Mouse (Mus musculus): ENCODE measurements at regions not wholly inside any gene's neighbourhood (a gene's known extent, or its start where the extent isn't known, plus 50 kb on each side); places are given as distances from the start of the nearest gene placed in this dataset.

- no peaks in the 10 kb centered on the region for H3K27me3 ChIP-seq (ENCODE audit: control insufficient read depth, insufficient read depth, low read length)
- ATAC-seq (ENCODE audit: low FRiP score) (no peak), DNase-seq (ENCODE audit: low spot score) (no peak)
- no peaks in the 10 kb centered on the region for H3K9me3 ChIP-seq (ENCODE audit: control insufficient read depth, low read length)
- no peaks in the 10 kb centered on the region for H3K36me3 ChIP-seq (replicated peaks; ENCODE audit: control insufficient read depth, insufficient read depth)
- H3K4me1 ChIP-seq (replicated peaks; ENCODE audit: control insufficient read depth, insufficient read depth, low read length), result no peaks in the 10 kb centered on the region
- 94% methylated on average over 8 of the region's 8 CpGs for WGBS
- H3K27ac ChIP-seq, result no peak overlapping the region
- no peak overlapping the region for H3K9ac ChIP-seq
- no peak overlapping the region for H3K4me3 ChIP-seq (replicated peaks; ENCODE audit: low read length)
- H3K4me2 ChIP-seq (replicated peaks), result no peak overlapping the region
These were observed 318.2 kb downstream of the Rps29 start for GRCm38 (mm10) chr12:68840815-68841214.

GRCm38 (mm10) chr12:68840156-68840555 lies 318.8 kb downstream of the Rps29 start:
- DNase-seq (ENCODE audit: low spot score), result no peak
- no peak for ATAC-seq (ENCODE audit: low FRiP score)
- H3K4me3 ChIP-seq (replicated peaks; ENCODE audit: low read length), result no peak overlapping the region
- H3K9me3 ChIP-seq (ENCODE audit: control insufficient read depth, low read length), result no peaks in the 10 kb centered on the region
- no peak overlapping the region for H3K4me2 ChIP-seq (replicated peaks)
- no peaks in the 10 kb centered on the region for H3K36me3 ChIP-seq (replicated peaks; ENCODE audit: control insufficient read depth, insufficient read depth)
- 87% methylated on average over 2 of the region's 2 CpGs for WGBS
- no peaks in the 10 kb centered on the region for H3K27me3 ChIP-seq (ENCODE audit: control insufficient read depth, insufficient read depth, low read length)
- no peak overlapping the region for H3K9ac ChIP-seq
- no peak overlapping the region for H3K27ac ChIP-seq
- H3K4me1 ChIP-seq (replicated peaks; ENCODE audit: control insufficient read depth, insufficient read depth, low read length), result no peaks in the 10 kb centered on the region

- no peak for DNase-seq (ENCODE audit: low spot score)
- no peak overlapping the region for H3K9ac ChIP-seq
- no peaks in the 10 kb centered on the region for H3K9me3 ChIP-seq (ENCODE audit: control insufficient read depth, low read length)
- H3K36me3 ChIP-seq (replicated peaks; ENCODE audit: control insufficient read depth, insufficient read depth), result no peaks in the 10 kb centered on the region
- H3K4me1 ChIP-seq (replicated peaks; ENCODE audit: control insufficient read depth, insufficient read depth, low read length), result no peaks in the 10 kb centered on the region
- no peak overlapping the region for H3K4me3 ChIP-seq (replicated peaks; ENCODE audit: low read length)
- 94% methylated on average over 3 of the region's 3 CpGs for whole genome bisulfite sequencing
- no peak for ATAC-seq (ENCODE audit: low FRiP score)
- no peak overlapping the region for H3K4me2 ChIP-seq (replicated peaks)
- no peak overlapping the region for H3K27ac ChIP-seq
- H3K27me3 ChIP-seq (ENCODE audit: control insufficient read depth, insufficient read depth, low read length), result no peaks in the 10 kb centered on the region
These were observed 323.0 kb downstream of the Rps29 start for GRCm38 (mm10) chr12:68836023-68836422.

- no peak overlapping the region for H3K9ac ChIP-seq
- no peak overlapping the region for H3K4me3 ChIP-seq (replicated peaks; ENCODE audit: low read length)
- no peak for ATAC-seq (ENCODE audit: low FRiP score)
- no peak overlapping the region for H3K4me2 ChIP-seq (replicated peaks)
- no peak overlapping the region for H3K27ac ChIP-seq
- no peaks in the 10 kb centered on the region for H3K4me1 ChIP-seq (replicated peaks; ENCODE audit: control insufficient read depth, insufficient read depth, low read length)
- no peaks in the 10 kb centered on the region for H3K36me3 ChIP-seq (replicated peaks; ENCODE audit: control insufficient read depth, insufficient read depth)
- no peaks in the 10 kb centered on the region for H3K27me3 ChIP-seq (ENCODE audit: control insufficient read depth, insufficient read depth, low read length)
- WGBS, result 74% methylated on average over 4 of the region's 4 CpGs
- no peaks in the 10 kb centered on the region for H3K9me3 ChIP-seq (ENCODE audit: control insufficient read depth, low read length)
- DNase-seq (ENCODE audit: low spot score), result no peak
These were observed 325.1 kb downstream of the Rps29 start for GRCm38 (mm10) chr12:68833914-68834313.

- no peaks in the 10 kb centered on the region for H3K9me3 ChIP-seq (ENCODE audit: control insufficient read depth, low read length)
- no peaks in the 10 kb centered on the region for H3K36me3 ChIP-seq (replicated peaks; ENCODE audit: control insufficient read depth, insufficient read depth)
- no peak overlapping the region for H3K4me2 ChIP-seq (replicated peaks)
- H3K27me3 ChIP-seq (ENCODE audit: control insufficient read depth, insufficient read depth, low read length), result no peaks in the 10 kb centered on the region
- no peak for ATAC-seq (ENCODE audit: low FRiP score)
- WGBS, result 90% methylated on average over 3 of the region's 3 CpGs
- no peak for DNase-seq (ENCODE audit: low spot score)
- no peak overlapping the region for H3K9ac ChIP-seq
- H3K4me3 ChIP-seq (replicated peaks; ENCODE audit: low read length), result no peak overlapping the region
- H3K27ac ChIP-seq, result no peak overlapping the region
- no peaks in the 10 kb centered on the region for H3K4me1 ChIP-seq (replicated peaks; ENCODE audit: control insufficient read depth, insufficient read depth, low read length)
These were observed 329.6 kb downstream of the Rps29 start for GRCm38 (mm10) chr12:68829404-68829803.

- H3K4me1 ChIP-seq (replicated peaks; ENCODE audit: control insufficient read depth, insufficient read depth, low read length), result no peaks in the 10 kb centered on the region
- no peak for DNase-seq (ENCODE audit: low spot score)
- no peak overlapping the region for H3K4me2 ChIP-seq (replicated peaks)
- no peaks in the 10 kb centered on the region for H3K36me3 ChIP-seq (replicated peaks; ENCODE audit: control insufficient read depth, insufficient read depth)
- H3K9ac ChIP-seq, result no peak overlapping the region
- 53% methylated on average over 9 of the region's 9 CpGs for WGBS
- ATAC-seq (ENCODE audit: low FRiP score), result no peak
- H3K27me3 ChIP-seq (ENCODE audit: control insufficient read depth, insufficient read depth, low read length), result no peaks in the 10 kb centered on the region
- H3K27ac ChIP-seq, result no peak overlapping the region
- H3K4me3 ChIP-seq (replicated peaks; ENCODE audit: low read length), result no peak overlapping the region
- no peaks in the 10 kb centered on the region for H3K9me3 ChIP-seq (ENCODE audit: control insufficient read depth, low read length)
These were observed 331.3 kb downstream of the Rps29 start for GRCm38 (mm10) chr12:68827549-68828249.

- H3K36me3 ChIP-seq (replicated peaks; ENCODE audit: control insufficient read depth, insufficient read depth), result no peaks in the 10 kb centered on the region
- WGBS, result 89% methylated on average over 5 of the region's 5 CpGs
- ATAC-seq (ENCODE audit: low FRiP score), result no peak
These were observed 364.6 kb downstream of the Rps29 start for GRCm38 (mm10) chr12:68794396-68794795.

GRCm38 (mm10) chr12:68783636-68784035 lies 375.4 kb downstream of the Rps29 start:
- Histone ChIP-seq H3K4me1 (replicated peaks; ENCODE audit: control insufficient read depth, insufficient read depth, low read length) (no peaks in the 10 kb centered on the region), H3K27ac (0 out of 2 replicates have a peak overlapping the region, but pooled peaks have one; percentile 53), H3K27me3 (ENCODE audit: control insufficient read depth, insufficient read depth, low read length) (no peaks in the 10 kb centered on the region), H3K9me3 (ENCODE audit: control insufficient read depth, low read length) (no peaks in the 10 kb centered on the region), H3K36me3 (replicated peaks; ENCODE audit: control insufficient read depth, insufficient read depth) (no peaks in the 10 kb centered on the region), H3K4me2 (replicated peaks) (no peak overlapping the region), H3K4me3 (replicated peaks; ENCODE audit: low read length) (no peak overlapping the region), H3K9ac (no peak overlapping the region)
- DNase-seq (ENCODE audit: low spot score) (no peak), ATAC-seq (ENCODE audit: low FRiP score) (no peak)
- 88% methylated on average over 4 of the region's 4 CpGs for WGBS

More at GRCm38 (mm10) chr12:68794396-68794795, 364.6 kb downstream of the Rps29 start:
- H3K27ac ChIP-seq, result no peak overlapping the region
- no peak overlapping the region for H3K4me3 ChIP-seq (replicated peaks; ENCODE audit: low read length)
- no peaks in the 10 kb centered on the region for H3K27me3 ChIP-seq (ENCODE audit: control insufficient read depth, insufficient read depth, low read length)
- H3K9me3 ChIP-seq (ENCODE audit: control insufficient read depth, low read length), result no peaks in the 10 kb centered on the region
- no peaks in the 10 kb centered on the region for H3K4me1 ChIP-seq (replicated peaks; ENCODE audit: control insufficient read depth, insufficient read depth, low read length)
- DNase-seq (ENCODE audit: low spot score), result no peak
- no peak overlapping the region for H3K9ac ChIP-seq
- H3K4me2 ChIP-seq (replicated peaks), result no peak overlapping the region

GRCm38 (mm10) chr12:68775503-68775902 lies 383.5 kb downstream of the Rps29 start:
- ATAC-seq (ENCODE audit: low FRiP score) (no peak), DNase-seq (ENCODE audit: low spot score) (no peak)
- Histone ChIP-seq H3K4me2 (replicated peaks) (no peak overlapping the region), H3K27me3 (ENCODE audit: control insufficient read depth, insufficient read depth, low read length) (no peaks in the 10 kb centered on the region), H3K9me3 (ENCODE audit: control insufficient read depth, low read length) (no peaks in the 10 kb centered on the region), H3K9ac (no peak overlapping the region), H3K36me3 (replicated peaks; ENCODE audit: control insufficient read depth, insufficient read depth) (no peaks in the 10 kb centered on the region), H3K4me3 (replicated peaks; ENCODE audit: low read length) (no peak overlapping the region), H3K27ac (no peak overlapping the region), H3K4me1 (replicated peaks; ENCODE audit: control insufficient read depth, insufficient read depth, low read length) (no peaks in the 10 kb centered on the region; the same call in 1 of the 2 replicates)
- 48% methylated on average over 2 of the region's 2 CpGs for WGBS

GRCm38 (mm10) chr12:68774800-68775199 lies 384.2 kb downstream of the Rps29 start:
- no peak for DNase-seq (ENCODE audit: low spot score)
- no peaks in the 10 kb centered on the region for H3K36me3 ChIP-seq (replicated peaks; ENCODE audit: control insufficient read depth, insufficient read depth)
- no peak for ATAC-seq (ENCODE audit: low FRiP score)
- 83% methylated on average over 8 of the region's 8 CpGs for WGBS
- H3K9me3 ChIP-seq (ENCODE audit: control insufficient read depth, low read length), result no peaks in the 10 kb centered on the region
- no peaks in the 10 kb centered on the region for H3K27me3 ChIP-seq (ENCODE audit: control insufficient read depth, insufficient read depth, low read length)
- H3K4me2 ChIP-seq (replicated peaks), result no peak overlapping the region
- H3K9ac ChIP-seq, result no peak overlapping the region
- no peak overlapping the region for H3K27ac ChIP-seq
- no peaks in the 10 kb centered on the region; the same call in 1 of the 2 replicates for H3K4me1 ChIP-seq (replicated peaks; ENCODE audit: control insufficient read depth, insufficient read depth, low read length)
- no peak overlapping the region for H3K4me3 ChIP-seq (replicated peaks; ENCODE audit: low read length)

Data from hindbrain, embryonic 14.5 days (tissue).